Mouse (Mus musculus) liver (tissue): ENCODE measurements around the gene Meis3.
A peak's percentile ranks its signal among the peaks of the same experiment; 100 is the strongest.

Experiments used
- DNase-seq: peaks from one replicate; pipeline ENCODE4 v3.0.0-alpha.2; 2020; ENCODE audit warnings: mixed read lengths

Gene Meis3

GRCm38 (mm10) chr7:16174597-16175541 lies at the start of gene Meis3:
Meis3 (plus strand) TSS chr7:16175090.
- DNase-seq, result peak; percentile 21

DNA sequence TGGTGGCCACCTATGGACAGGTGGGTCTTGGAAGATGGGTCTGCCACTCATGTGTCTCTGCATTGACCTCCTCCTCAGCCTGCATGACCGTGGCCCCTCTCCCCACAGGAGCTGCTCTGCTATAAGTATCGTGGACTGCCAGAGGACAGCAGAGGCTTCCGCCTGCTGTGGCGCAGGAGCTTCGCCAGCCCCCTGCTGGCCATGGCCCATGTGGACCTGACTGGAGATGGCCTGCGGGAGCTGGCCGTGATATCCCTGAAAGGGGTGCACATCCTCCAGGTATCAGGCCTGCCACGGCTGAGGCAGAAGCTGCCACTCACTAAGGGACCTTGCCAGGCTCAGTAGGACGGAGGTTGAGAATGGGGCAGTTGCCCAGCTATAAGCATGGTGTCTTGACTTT lies 49.1 kb upstream of the Meis3 start:
- DNase-seq, result no peak

- no peak for DNase-seq
Observed at GRCm38 (mm10) chr7:16128344-16128743, 46.5 kb upstream of the Meis3 start.

DNA sequence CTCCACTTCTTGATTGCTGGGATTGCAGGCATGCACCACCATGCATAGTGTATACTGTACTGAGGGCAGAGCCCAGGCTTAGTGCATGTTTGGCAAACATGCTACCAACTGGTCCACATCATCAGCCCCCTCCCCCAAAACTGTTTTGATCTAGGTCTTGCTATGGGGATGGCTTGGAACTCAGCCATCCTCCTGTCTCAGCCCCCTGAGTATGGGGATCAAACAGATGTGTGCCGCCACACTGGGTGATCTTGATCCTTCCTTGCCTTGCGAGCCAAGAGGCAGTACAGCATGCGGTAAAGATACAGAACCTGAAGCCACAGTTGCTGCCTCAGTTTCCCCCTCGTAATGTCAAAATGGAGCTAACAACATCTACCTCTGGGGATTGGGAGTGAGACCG lies 46.0 kb upstream of the Meis3 start:
- no peak for DNase-seq

DNA sequence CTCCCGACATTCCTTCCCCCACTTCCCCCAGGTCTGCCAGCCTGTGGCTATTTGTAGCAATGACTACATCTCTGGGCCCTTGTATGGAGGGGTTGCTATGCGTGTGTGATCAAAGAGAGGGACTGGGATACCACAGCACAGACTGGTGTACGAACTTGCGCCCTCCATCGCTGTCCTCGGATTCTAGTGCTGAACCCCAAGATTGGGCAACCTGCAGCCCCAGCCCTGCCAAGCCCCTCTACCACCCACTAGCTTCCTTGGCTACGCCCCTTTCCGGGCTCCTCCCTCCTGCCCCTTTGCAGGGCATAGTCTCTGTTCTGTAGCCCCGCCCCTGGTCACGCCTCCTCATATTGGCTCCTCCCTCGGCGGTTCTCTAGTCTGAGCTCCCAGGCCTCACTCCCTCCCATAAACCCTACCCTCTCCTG lies 45.5 kb upstream of the Meis3 start, which contains the start of gene Slc8a2:
TSS of gene Slc8a2 (plus strand) at position 406 of the 425 bp plus-strand sequence.
- peak; percentile 81 for DNase-seq

DNA sequence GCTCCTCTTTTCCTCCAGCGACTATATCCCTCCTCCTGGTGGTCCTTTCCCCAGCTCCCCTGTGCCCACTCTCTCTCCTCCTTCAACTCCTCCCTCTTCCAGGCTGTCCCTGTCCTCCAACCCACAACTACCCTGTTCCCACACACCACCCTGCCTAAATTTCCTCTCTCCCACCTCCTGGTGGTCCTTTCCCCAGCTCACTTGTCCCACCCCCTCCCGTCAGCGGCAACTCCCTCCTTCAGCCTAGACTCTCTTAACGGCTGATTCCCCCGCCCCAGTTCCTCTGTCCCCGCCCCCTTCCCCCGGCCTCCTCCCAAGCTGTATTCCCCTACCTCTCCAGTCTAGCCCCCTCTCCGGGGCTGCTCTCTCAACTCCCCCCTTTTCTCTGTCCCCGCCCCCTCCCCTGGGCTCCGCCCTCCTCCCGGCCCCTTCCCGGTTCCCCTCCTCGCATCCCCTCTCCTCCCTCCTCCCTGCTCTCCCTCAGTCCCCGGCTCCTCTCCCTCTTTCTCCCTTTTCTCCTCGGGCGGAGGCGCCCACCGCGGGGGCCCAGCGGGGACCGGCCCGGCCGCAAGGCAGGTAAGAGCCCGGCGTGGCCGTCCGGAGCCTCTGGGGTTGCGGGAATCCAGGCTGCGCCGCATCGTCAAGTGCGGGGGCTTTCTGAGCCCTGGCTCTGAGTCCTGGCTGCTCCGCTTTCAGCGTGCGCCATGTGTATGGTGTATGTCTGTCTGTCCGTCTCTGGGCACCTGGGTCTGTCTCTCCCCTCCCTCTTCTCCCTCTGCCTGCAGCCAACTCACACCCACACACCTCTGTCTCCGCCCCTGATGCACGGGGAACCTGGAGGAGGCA lies 44.8 kb upstream of the Meis3 start:
- peak; percentile 71 for DNase-seq

GRCm38 (mm10) chr7:16130956-16131634 lies 43.8 kb upstream of the Meis3 start:
- no peak for DNase-seq

DNA sequence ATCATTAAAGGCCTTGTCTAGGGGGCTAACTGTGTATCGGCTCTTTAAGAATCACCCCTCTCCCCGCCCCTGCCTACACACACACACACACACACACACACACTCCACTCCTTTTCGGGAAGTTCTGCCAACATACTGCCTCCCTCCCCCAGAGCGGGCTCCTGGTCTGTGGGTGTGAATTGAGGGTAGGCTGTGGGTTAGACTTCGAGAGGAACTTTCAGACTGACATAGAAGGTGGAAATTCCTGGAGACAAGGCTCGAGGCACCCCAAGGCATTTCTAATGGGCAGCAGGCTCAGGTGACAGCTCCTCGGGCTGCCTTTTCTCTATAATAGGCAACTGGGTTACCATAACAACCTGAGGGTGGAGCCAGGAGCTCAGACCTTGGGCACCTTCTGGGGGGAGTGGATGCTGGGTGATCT lies 42.7 kb upstream of the Meis3 start:
- no peak for DNase-seq

- no peak for DNase-seq
Observed at GRCm38 (mm10) chr7:16132926-16133325, 42.0 kb upstream of the Meis3 start.

DNA sequence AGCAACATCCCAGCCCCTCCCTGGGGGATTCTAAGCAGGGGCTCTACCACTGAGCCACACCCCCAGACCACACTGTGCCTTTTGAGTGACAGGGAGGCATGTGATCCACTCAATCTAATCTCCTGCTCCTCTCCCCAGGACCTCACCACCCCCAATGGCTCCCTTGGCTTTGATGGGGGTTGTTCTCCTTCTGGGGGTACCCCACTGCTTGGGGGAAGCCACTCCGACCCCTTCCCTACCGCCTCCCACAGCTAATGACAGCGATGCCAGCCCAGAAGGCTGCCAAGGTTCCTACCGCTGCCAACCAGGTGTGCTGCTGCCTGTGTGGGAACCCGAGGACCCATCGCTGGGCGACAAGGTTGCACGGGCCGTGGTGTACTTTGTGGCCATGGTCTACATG lies 41.2 kb upstream of the Meis3 start:
- DNase-seq, result no peak

DNA sequence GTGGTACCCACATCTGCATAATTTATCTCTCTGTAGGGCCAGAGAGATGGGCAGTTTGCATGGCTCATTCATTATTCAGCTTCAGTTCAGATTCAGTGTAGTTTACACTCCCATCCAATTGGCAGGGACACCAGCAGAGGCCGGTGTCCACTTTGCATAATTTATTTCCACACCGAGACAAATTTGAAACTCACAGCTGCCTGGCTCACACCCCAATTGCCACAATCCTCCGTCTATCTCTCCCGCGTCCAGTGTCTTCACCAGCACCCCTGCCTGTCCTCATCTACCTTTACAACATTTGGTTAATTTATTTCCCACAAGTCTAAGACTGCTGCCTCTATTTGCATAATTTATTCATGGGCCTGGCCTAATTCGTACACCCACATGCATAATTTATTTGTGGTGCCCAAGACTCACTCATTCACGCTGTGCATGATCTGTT lies 39.9 kb upstream of the Meis3 start:
- DNase-seq, result no peak

DNA sequence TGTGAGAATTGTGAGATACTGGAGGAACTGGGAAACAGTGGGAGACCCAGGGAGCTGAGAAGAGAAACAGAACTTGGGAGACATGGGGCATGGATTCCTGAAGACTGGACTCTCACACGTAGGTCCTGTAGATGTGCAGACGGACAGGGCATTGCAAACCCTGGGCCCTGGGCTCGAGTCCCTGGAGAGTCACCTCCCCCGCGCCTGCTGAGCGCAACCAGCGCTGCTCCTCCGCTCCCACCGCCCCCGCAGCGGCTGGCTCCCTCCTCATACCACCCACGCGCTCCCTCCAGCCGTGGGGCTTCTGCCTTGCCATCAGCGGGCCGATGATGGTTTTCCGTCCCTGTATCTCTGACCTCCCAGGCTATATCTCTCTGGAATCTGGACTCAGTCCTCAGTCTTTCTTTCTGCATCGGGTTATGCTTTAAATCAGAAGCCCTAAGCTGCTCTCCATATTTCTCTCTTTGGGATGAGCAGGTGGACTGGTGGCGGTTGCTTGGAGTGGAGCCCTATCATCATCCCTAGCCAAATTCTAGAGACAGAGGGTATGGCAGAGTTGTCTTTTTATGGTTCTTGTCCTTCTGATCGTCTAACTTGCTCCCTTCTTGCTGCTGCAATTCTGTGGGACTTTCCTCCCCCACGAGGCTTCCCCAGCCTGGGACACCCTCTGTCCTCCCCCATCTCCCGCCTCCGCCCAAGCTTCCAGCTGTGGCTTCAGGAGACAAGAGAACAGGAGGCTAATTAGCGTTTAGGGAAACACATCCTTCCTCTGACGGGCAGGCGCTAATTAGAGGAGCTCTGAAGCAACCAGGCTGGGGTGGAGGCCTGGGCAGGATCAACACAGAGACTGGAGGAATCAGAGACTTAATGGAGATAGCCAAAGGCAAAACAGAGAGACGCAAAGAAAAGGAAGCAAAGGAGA lies 28.1 kb upstream of the Meis3 start:
- DNase-seq, result no peak

DNA sequence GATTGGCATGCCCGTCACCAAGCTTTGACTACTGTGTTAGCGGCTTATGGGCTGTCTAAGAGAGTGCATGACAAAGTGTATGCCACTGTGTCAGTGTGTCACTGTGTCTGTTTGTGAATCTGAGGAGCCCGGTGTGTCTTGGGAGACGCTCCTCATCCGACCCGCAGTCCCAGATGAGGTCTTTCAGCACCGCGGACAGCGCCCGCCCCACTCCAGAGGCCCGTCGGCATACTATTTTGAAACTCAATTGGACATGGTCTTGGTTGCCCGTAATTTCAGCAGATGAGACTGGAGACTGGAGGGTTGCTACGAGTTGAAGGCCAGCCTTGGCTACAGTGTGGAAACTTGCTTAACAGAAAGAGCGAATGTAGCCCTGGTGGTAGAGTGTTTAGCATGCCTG lies 27.2 kb upstream of the Meis3 start:
- peak; percentile 63 for DNase-seq

GRCm38 (mm10) chr7:16149241-16149640 lies 25.6 kb upstream of the Meis3 start:
- DNase-seq, result no peak

GRCm38 (mm10) chr7:16150191-16151145 lies 24.4 kb upstream of the Meis3 start:
- DNase-seq, result no peak

- DNase-seq, result peak; percentile 53
Observed at GRCm38 (mm10) chr7:16153522-16153921, 21.4 kb upstream of the Meis3 start.

GRCm38 (mm10) chr7:16155132-16155872 lies 19.6 kb upstream of the Meis3 start:
- no peak for DNase-seq

DNA sequence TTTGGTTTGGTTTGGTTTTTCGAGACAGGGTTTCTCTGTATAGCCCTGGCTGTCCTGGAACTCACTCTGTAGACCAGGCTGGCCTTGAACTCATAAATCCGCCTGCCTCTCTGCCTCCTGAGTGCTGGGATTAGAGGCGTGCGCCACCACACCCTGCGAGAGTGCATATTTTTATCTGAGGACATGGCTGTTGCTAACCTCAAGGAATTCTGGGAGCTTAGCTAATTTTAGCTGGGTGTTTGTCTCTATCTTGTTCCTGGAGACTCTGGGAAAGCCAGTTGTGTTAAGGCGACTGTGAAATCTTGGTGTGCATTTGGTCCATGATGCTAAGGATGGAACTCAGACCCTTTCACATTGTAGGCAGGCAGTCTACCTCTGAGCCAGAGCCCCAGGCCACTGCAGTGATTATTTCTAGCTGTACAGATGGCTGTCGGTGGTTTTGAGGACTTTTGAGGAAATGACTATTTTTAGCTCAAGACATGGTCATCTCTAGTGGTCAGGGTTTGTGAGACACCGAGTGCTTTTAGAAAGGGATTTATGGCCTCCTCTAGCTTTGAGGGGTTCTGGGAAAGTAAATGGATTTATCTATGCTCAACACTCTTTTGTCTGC lies 18.7 kb upstream of the Meis3 start:
- DNase-seq, result no peak

DNA sequence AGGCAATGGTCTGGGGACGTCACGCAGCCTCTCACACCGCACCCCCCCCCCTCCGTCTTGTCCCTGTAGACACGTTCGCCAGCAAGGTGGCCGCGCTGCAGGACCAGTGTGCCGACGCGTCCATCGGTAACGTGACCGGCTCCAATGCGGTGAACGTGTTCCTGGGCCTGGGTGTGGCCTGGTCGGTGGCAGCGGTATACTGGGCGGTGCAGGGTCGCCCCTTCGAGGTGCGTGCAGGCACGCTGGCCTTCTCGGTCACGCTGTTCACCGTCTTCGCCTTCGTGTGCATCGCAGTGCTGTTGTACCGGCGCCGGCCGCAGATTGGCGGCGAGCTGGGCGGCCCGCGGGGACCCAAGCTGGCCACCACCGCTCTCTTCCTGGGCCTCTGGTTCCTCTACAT lies 16.2 kb upstream of the Meis3 start:
- no peak for DNase-seq
